Mouse (Mus musculus) layer of hippocampus, adult 2 months (tissue): ENCODE data around the gene Slc38a7. TPM values are rescaled to one million over a fixed set of nuclear protein-coding genes. Genes with fewer than 3 reads are reported as not detected.

Source experiments
- DNase-seq, 2 experiments: peaks; one replicate each; pipeline ENCODE4 v3.0.0; 2022; ENCODE audit warnings: low spot score in 2 of 2
- H3K27ac ChIP-seq: fragments of 200-600 bp; 2 replicates; pipeline ENCODE4 v1.8.1; 2022
- H3K4me3 ChIP-seq: fragments of 200-600 bp; 2 replicates; pipeline ENCODE4 v1.8.1; 2022; ENCODE audit warnings: mild to moderate bottlenecking
- CTCF ChIP-seq: fragments of 200-600 bp; conservative IDR thresholded peaks from 2 replicates; pipeline ENCODE4 v1.8.1; 2022; ENCODE audit warnings: antibody characterized with exemption, mild to moderate bottlenecking, moderate library complexity
- long read RNA-seq, 2 experiments: library from polyadenylated mRNA; stranded (forward); transcript quantifications; one replicate each; pipeline ENCODE4 v2.0.0; 2021; ENCODE audit warnings: borderline mapping rate in 2 of 2
- total RNA-seq, 2 experiments: library from RNA; stranded (reverse); gene quantifications; 2 replicates each; pipeline ENCODE4 v1.2.3; 2021

Gene Slc38a7
- 10 to 100 TPM; 30.0 to 31.0 TPM for total RNA-seq
- long read RNA-seq, experiment 1, transcript Slc38a7-204 (12 exons, 3,315 nt): major isoform, 19 of 34 reads
- long read RNA-seq, experiment 1, partial matches to known transcripts: 11 of 34 reads
- long read RNA-seq, experiment 1, other reads (novel, unspliced or antisense): 4 of 34 reads
- long read RNA-seq, experiment 2, transcript Slc38a7-204 (12 exons, 3,315 nt): major isoform, 28 of 53 reads
- long read RNA-seq, experiment 2, partial matches to known transcripts: 6 of 53 reads
- long read RNA-seq, experiment 2, other reads (novel, unspliced or antisense): 19 of 53 reads

DNA sequence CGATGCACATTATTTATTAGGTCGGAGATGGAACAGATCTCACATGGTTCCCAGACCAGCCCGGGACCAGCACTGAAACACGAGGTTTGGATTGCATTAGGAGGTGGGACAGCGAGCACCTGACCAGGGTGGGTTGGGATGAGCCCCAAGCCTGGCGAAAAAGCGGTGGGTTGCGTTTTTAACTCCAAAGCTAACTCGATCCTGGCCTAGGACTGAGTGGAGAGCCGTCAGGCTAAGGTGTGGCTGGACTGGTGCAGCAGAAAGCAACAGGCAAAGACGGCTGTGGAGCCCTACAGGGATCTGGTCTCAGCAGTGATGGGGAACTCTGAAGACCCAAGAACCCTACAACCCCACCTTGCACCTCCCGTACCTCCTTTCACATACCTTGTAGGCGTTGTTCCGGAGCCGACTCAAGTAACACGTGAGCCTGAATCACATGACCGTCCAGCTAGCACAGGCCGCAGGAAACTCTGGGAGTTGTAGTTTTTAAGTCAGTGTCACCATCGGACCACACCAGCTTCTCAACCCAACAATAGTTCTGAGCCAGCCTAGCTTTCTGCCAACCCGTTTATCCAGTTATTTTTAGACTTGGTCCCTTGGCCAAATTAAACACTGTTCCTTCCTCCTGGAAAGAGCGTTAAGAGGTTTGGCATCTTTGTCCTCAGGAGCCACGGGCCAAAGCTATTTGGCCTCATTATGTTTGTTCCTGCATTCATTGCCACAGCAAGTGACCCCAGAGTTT is at the start of gene Slc38a7:
Slc38a7 (minus strand) TSS at position 438 of the 742 bp plus-strand sequence.
- peak within 1 kb of the TSS; percentile 76 for H3K27ac ChIP-seq
- DNase-seq: peak; percentile 77 to 88
- no peak for TF ChIP-seq CTCF
- H3K4me3 ChIP-seq: peak within 1 kb of the TSS; percentile 97

DNA sequence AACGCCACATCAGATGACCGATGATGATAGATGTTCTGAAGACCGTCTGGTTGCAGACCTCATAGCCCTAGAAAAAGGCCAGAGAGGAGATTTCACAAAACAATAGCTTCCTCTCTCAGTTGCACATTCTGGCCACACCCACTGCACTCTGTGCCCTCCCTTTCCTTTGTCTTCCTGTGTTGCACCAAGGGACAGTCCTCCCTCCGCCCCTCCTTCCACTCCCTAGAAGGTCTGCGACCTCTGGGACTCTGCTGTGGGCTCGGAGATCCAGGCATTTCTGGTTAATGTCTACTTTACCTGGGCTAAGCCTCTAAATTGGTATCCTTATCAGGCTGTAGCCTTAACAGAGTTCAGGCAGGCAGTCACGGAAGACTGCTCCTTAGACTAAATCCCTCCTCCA is 48.5 kb upstream of the Slc38a7 start:
- no peak for TF ChIP-seq CTCF
- Histone ChIP-seq H3K4me3 (no peak overlapping the region), H3K27ac (no peak overlapping the region)
- no peak for DNase-seq

DNA sequence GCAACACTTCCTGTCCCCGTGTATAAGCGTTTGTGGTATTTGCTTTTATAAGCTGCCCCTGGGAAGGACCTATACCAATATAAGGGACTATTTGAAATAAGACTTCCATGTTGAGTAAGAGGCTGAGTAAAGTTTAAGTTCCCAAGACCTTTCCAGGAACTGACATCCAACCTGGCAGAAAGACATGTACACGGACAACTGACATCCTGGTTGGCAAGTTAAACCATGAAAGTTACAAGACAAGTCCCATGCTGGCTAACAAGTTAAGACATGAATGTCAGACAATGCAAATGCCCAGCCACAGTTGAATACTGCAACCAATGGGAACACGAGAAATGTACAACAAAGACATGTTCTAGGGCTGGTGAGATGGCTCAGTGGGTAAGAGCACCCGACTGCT is 40.4 kb upstream of the Slc38a7 start:
- DNase-seq: no peak
- no peak overlapping the region for H3K27ac ChIP-seq
- no peak overlapping the region for H3K4me3 ChIP-seq
- no peak for TF ChIP-seq CTCF

DNA sequence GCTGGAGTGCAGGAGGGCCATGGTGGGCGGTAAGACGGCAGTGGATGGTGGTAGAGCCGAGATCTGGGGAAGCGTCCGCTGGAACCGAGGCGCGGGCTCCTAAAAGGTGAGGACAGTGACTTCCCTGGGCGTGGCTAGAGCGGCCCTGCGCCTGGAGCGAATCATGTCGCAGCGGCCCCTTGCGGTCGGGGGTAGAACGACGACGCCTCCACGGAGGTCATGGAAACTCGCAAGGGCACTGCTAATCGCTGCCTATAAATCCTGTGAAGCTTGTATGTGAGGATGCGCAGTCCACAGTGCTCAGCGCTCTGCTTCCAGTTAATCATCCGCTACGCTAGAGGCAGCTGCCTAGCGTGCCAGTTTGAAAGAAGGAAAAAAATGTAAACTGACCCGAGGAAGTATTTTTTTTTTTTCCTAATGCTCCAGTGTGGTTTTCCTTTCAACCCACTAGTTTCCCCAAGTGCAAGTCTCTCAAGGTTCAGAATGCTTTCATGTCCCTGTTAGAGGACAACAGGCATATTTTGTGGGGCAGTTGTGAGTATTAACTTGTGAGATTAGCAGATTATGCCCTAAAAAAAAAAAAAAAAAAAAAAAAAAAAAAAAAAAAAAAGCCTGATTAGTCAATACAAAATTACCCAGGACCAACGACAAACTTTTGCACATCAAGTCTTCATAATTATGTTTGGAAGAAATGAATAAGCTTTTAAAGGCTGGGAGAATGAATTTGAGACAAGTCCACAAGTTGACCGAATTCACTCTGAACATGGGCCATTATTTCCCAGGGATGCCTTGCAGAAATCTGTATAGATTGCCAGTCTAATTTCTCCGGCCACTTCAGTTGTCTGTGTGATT is 35.2 kb upstream of the Slc38a7 start, which contains the start of gene Got2:
Got2 (minus strand) TSS at position 263 of the 852 bp plus-strand sequence.
- peak within 1 kb of the TSS; percentile 98 for H3K4me3 ChIP-seq
- peak within 1 kb of the TSS; percentile 96 for H3K27ac ChIP-seq
- peak; percentile 88 for TF ChIP-seq CTCF
- peak; percentile 86 to 92 for DNase-seq

DNA sequence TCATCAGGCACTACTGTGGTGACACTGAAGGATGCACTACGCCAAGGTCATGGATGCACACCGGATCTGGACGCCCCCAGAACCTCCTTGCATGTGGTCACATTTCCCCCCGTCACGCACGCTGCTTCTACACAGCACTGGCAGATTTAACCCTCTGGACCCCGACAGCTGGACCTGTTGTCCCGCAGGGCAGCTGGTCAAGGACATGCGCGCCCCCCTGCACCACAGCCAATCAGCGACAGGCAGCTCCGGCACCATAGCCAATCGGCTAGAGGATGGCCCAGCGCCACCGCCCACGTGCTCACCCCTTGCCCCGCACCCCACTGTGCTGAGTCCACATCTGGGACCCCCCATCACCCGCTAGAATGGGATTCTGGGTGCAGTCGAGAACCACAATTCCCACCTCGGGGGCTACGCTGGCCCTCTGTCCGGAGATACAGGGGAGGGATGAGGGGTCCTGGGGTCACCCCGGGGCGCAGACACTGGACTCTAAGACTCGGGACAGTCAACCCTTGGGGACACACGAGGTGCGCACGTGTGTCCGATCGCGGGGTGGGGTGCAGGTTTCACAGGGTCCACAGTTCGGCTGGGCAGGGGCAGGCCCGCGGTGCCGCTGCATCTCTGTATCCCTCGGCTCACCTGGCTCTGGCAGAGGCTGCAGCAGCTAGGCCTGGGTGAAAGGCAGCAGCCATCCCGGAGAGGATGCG is 34.4 kb upstream of the Slc38a7 start:
- Histone ChIP-seq H3K4me3 (peak overlapping the region; percentile 98), H3K27ac (peak overlapping the region; percentile 96)
- DNase-seq: peak; percentile 85 to 86
- TF ChIP-seq CTCF: no peak

DNA sequence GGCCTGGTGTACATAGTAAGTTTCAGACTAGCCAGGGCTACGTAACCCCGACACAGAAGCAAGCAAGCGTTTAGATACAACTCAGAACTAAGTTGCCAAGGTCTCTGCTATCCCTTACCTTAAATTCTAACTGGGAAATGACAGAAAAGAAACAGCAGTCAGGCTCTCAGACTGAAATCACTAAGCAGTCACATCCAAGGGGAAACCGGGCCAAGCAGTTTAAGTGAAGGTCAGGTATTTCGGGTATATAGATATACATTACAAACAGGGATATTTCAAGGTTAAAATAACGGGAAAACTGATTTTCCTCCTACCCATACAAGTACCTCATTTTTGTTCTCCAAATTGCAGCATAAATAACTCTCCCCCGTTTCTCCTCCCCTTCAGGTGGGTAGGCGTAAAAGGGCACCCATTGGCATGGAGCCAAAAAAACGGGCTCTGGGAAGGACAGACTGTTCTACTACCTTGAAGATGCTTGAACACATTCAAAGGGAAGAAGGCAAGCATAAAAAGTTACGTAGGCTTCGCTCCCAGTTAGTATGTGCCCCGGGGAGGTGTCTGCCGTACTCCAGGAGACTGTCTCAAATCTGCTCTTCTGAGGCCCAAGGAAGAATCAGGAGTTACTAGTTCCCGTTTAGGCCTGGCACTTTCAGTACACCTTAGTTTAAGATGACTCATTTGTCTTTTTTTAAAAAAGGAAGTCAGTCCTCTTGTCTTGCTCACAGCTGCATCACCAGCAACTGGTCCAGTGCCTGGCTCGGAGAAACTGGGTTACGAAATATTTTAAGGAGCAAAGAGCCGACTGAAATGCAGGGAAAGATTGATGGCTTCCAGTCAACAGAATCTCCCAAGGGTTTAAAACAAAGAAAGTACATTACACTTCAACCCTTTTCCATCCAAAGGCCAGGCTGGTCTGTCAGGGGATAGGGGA is 33.6 kb upstream of the Slc38a7 start:
- no peak for TF ChIP-seq CTCF
- Histone ChIP-seq H3K4me3 (peak overlapping the region; percentile 98), H3K27ac (peak overlapping the region; percentile 96)
- peak in 1 of 2 experiments; percentile 31 for DNase-seq

DNA sequence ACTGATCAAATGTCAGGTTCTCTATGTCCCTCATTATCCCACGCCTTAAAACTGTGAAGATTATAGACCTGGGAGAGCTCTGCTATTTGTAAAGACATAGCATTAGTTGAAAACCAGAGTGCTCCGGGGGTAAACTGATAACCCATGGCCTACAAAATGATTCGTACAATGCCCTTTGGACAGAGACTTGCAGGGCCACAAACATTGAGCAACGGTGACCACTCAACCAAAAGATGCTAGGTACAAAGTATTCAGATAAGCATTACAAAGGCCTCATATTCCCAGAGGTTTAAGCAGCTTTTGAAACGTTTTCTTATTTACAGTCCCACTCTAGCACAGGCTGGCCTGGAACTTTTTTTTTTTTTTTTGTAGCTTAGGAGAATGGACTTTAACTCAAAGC is 32.6 kb upstream of the Slc38a7 start:
- H3K4me3 ChIP-seq: no peak overlapping the region
- H3K27ac ChIP-seq: no peak overlapping the region
- DNase-seq: no peak
- TF ChIP-seq CTCF: no peak

DNA sequence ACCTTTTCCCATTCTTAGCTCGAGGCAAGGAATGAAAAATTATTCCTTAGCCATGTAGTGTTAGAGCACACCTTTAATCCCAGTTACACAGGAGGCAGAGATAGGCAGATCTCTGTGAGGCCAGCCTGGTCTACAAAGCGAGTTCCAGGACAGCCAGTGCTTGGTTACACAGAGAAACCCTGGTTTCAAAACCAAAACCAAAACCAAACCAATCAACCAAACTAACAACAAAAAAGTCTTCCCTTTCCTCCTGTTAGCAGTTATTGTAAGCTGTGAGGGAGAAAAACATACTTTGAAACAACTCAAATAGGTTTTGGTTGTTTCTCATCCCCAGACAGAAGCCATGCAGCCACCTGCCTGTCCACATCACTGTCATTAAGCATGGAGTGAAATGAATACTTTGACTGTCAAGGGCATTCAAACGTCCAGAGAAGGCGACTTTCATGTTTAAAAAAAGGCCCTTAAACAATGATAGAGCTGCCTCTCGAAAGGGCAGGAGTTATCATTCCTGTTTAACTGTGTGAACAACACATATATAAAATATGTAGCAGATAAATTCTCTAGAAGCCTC is 32.0 kb upstream of the Slc38a7 start:
- H3K27ac ChIP-seq: no peak overlapping the region
- no peak overlapping the region for H3K4me3 ChIP-seq
- TF ChIP-seq CTCF: no peak
- DNase-seq: no peak

DNA sequence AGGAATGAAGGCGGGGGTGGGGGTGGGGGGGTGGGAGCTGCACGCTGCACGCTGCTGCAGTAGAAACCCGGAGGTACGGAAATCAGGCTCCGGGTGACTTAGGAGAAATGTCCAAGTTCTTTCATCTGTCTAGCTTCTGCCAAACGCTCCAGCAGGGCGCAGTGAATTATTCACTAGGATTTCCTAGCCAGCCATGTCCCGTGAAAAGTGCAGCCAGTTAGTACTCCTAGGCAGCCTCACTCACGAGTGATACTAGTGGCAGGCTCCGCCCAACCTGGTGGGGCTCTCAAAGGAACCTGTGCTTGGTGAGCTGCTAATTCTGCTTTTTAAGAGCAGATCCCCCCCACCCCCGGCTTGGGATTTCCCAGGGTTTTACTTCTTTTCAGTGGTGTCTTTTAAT is 31.2 kb upstream of the Slc38a7 start:
- no peak overlapping the region for H3K27ac ChIP-seq
- no peak overlapping the region for H3K4me3 ChIP-seq
- DNase-seq: no peak
- TF ChIP-seq CTCF: no peak

DNA sequence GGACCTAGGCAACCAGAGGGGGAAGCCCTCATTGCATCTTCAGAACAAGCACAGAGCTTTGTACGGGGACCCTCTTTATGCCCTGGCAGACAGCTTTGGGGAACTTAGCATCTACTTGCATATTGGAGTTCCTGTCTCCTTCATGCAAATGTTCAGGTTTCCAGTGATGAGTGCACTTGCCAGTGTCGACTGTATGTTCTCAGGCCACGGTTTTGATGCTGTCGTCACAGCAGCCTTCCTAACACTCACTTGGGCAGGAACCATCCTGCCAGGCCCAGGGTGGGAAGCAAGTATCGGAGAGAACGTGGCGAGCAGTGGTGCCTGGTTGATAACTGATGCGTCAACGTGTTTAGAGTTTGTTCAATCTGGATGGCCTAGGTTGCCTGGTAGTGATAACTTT is 28.9 kb upstream of the Slc38a7 start:
- TF ChIP-seq CTCF: no peak
- 0 out of 2 replicates have a peak overlapping the region, but pooled peaks have one; percentile 1 for H3K27ac ChIP-seq
- no peak for DNase-seq
- no peak overlapping the region for H3K4me3 ChIP-seq

DNA sequence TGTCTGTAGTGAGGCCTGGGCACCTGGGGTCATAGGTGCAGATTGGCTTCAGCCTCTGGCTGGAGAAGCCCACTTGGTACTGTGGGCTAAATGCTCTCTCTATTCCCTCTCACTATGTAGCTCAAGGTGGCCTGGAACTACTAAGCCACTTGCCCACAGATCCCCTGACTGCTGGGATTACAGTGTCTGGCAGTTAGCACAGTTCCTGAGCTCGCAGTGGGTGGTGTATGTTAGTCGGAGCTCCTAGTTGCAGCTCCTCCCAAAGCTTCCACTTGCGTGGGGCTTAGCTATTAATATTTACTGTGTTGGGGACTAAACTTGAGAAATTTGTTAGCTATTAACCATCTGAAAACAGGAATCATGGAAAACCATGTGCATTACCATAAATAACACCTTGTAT is 28.2 kb upstream of the Slc38a7 start:
- no peak for DNase-seq
- Histone ChIP-seq H3K27ac (0 out of 2 replicates have a peak overlapping the region, but pooled peaks have one; percentile 1), H3K4me3 (no peak overlapping the region)
- TF ChIP-seq CTCF: no peak
